Mouse (Mus musculus): ENCODE measurements around the gene Cbfa2t2.

The Cbfa2t2 gene

GRCm38 (mm10) chr2:154538710-154539109 lies 102.4 kb downstream of the Cbfa2t2 start:
- no peak for DNase-seq (ENCODE audit: low read depth)

GRCm38 (mm10) chr2:154539720-154540119 lies 103.4 kb downstream of the Cbfa2t2 start:
- peak; percentile 77 for DNase-seq (ENCODE audit: low read depth)

- no peak for DNase-seq (ENCODE audit: low read depth)
These were observed 105.3 kb downstream of the Cbfa2t2 start for GRCm38 (mm10) chr2:154541630-154542029.

GRCm38 (mm10) chr2:154543567-154544347 lies 107.5 kb downstream of the Cbfa2t2 start:
- DNase-seq (ENCODE audit: low read depth): peak; percentile 75

GRCm38 (mm10) chr2:154546711-154547110 lies 110.4 kb downstream of the Cbfa2t2 start, which contains the start of gene 1700003F12Rik:
TSS of gene 1700003F12Rik (plus strand) at chr2:154547085.
- DNase-seq (ENCODE audit: low read depth): no peak

- peak; percentile 73 for DNase-seq (ENCODE audit: low read depth)
These were observed 112.4 kb downstream of the Cbfa2t2 start for GRCm38 (mm10) chr2:154548688-154549087.

GRCm38 (mm10) chr2:154549127-154549885 lies 113.0 kb downstream of the Cbfa2t2 start:
- DNase-seq (ENCODE audit: low read depth): peak; percentile 70

- DNase-seq (ENCODE audit: low read depth): no peak
These were observed 113.6 kb downstream of the Cbfa2t2 start for GRCm38 (mm10) chr2:154549886-154550189.

GRCm38 (mm10) chr2:154550937-154551336 lies 114.7 kb downstream of the Cbfa2t2 start:
- DNase-seq (ENCODE audit: low read depth): no peak

- DNase-seq (ENCODE audit: low read depth): no peak
These were observed 115.2 kb downstream of the Cbfa2t2 start, which contains the start of gene Actl10 for GRCm38 (mm10) chr2:154551476-154551875. TSS of gene Actl10 (plus strand) at chr2:154551776.

- no peak for DNase-seq (ENCODE audit: low read depth)
These were observed 115.6 kb downstream of the Cbfa2t2 start for GRCm38 (mm10) chr2:154551927-154552326.

GRCm38 (mm10) chr2:154552424-154552907 lies 116.2 kb downstream of the Cbfa2t2 start:
- DNase-seq (ENCODE audit: low read depth): no peak

GRCm38 (mm10) chr2:154555235-154555634 lies 119.0 kb downstream of the Cbfa2t2 start:
- DNase-seq (ENCODE audit: low read depth): no peak

- peak; percentile 61 for DNase-seq (ENCODE audit: low read depth)
These were observed 121.0 kb downstream of the Cbfa2t2 start for GRCm38 (mm10) chr2:154557184-154557832.

GRCm38 (mm10) chr2:154558264-154559039 lies 122.2 kb downstream of the Cbfa2t2 start, which contains the start of gene Necab3:
TSS of gene Necab3 (minus strand) at chr2:154558890.
- no peak for DNase-seq (ENCODE audit: low read depth)

- DNase-seq (ENCODE audit: low read depth): no peak
These were observed 127.4 kb downstream of the Cbfa2t2 start for GRCm38 (mm10) chr2:154563612-154564170.

GRCm38 (mm10) chr2:154565562-154565961 lies 129.3 kb downstream of the Cbfa2t2 start:
- DNase-seq (ENCODE audit: low read depth): no peak

- no peak for DNase-seq (ENCODE audit: low read depth)
These were observed 130.4 kb downstream of the Cbfa2t2 start for GRCm38 (mm10) chr2:154566641-154567040.

- DNase-seq (ENCODE audit: low read depth): no peak
These were observed 131.5 kb downstream of the Cbfa2t2 start for GRCm38 (mm10) chr2:154567766-154568165.

- peak; percentile 60 for DNase-seq (ENCODE audit: low read depth)
These were observed 132.2 kb downstream of the Cbfa2t2 start for GRCm38 (mm10) chr2:154568329-154569070.
